Mouse (Mus musculus): Measurements from ENCODE around the gene Gm1110. TPM values are rescaled to one million over a fixed set of nuclear protein-coding genes. Genes with fewer than 3 reads are reported as not detected.
"Not testable (repeated sequence)": the region's sequence is repeated elsewhere in the genome, so short reads cannot be mapped to it uniquely, and the experiment has no call there.

Gm1110 gene
- 0.19 TPM in 1 of 2 replicates, not detected in the other for polyA plus RNA-seq (2012; rRNA removed)

DNA sequence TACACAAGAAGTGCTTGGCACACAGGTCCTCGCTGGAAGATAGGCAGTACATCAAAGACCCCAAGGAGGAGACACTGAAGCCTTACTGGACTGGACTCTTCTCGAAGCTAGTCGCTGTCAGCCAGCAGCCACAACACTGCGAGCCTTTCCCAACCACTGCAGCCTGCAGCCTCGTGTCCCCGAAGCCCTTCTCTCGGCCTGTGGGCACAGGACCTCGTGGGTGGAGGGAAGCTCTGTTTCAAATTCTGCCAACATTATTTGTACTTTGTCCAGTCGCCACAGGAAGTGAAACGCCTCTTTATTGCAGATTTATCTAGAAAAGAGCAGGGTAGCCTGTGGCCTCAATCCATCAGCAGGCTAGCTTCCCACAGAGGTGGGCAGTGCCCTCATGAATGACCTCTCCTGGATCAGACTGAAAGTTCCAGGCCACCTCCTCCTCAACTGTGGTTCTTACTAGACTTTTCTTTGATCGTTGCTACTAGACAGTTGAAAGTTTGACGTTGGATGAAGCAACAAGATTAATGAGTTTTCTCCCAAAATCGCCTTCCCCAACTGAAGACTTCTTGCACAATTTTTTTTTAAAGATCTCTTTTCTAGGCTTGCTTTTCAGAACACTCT, at the start of gene Gm1110:
Gene Gm1110, minus strand, starts transcription at position 203 of the 618 bp plus-strand sequence.
- TF ChIP-seq CTCF (IDR thresholded peaks at IDR 0.05; ENCODE audit: insufficient read depth, low read length) (no peak), POLR2A (IDR thresholded peaks at IDR 0.05; ENCODE audit: borderline replicate concordance, extremely low read depth, low read depth, low read length) (no peak)
- Histone ChIP-seq H3K4me1 (ENCODE audit: control insufficient read depth, insufficient read depth, low read length) (peaks cover 6% of the 10 kb centered on the region; the same call in 1 of the 2 replicates), H3K4me3 (replicated peaks; ENCODE audit: extremely low read depth, low read depth, low read length) (no peak within 1 kb of the TSS)
- WGBS, result 52% methylated on average over 13 of the region's 13 CpGs
- DNase-seq, result no peak

- TF ChIP-seq CTCF (IDR thresholded peaks at IDR 0.05; ENCODE audit: insufficient read depth, low read length), result no peak
- TF ChIP-seq POLR2A (IDR thresholded peaks at IDR 0.05; ENCODE audit: borderline replicate concordance, extremely low read depth, low read depth, low read length), result no peak
- Histone ChIP-seq H3K4me1 (ENCODE audit: control insufficient read depth, insufficient read depth, low read length) (no peaks in the 10 kb centered on the region), H3K4me3 (replicated peaks; ENCODE audit: extremely low read depth, low read depth, low read length) (no peak overlapping the region)
- no peak for DNase-seq
- WGBS, result 60% methylated on average over 2 of the region's 2 CpGs
These were observed 24.9 kb upstream of the Gm1110 start for GRCm38 (mm10) chr9:26947790-26948189.

DNA sequence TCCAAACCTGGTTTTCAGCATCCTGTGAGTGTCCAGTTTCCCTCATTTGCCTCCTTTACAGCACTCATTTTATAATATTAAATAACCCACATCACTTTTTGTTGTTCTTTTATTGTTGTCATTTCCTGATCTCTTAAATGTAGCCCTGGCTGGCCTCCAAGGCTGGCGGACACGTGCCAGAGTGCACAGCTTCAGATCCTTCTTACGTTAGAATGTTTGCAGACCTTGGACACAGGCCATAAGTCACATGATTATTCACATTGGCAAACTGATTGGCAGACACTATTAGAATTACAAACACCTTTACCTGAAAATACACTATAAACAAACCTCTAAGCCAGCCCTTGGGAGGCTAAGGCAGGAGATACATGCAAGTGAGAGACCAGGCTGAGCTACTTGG, 1.2 kb upstream of the Gm1110 start:
- no peak for TF ChIP-seq CTCF (IDR thresholded peaks at IDR 0.05; ENCODE audit: insufficient read depth, low read length)
- no peak for TF ChIP-seq POLR2A (IDR thresholded peaks at IDR 0.05; ENCODE audit: borderline replicate concordance, extremely low read depth, low read depth, low read length)
- Histone ChIP-seq H3K4me1 (ENCODE audit: control insufficient read depth, insufficient read depth, low read length) (peaks cover 6% of the 10 kb centered on the region; the same call in 1 of the 2 replicates), H3K4me3 (replicated peaks; ENCODE audit: extremely low read depth, low read depth, low read length) (no peak overlapping the region)
- peak; percentile 22 for DNase-seq
- 15% methylated on average over 3 of the region's 3 CpGs for WGBS

- no peak for TF ChIP-seq CTCF (IDR thresholded peaks at IDR 0.05; ENCODE audit: insufficient read depth, low read length)
- H3K4me1 ChIP-seq (ENCODE audit: control insufficient read depth, insufficient read depth, low read length), result peaks cover 6% of the 10 kb centered on the region; the same call in 1 of the 2 replicates
- WGBS, result 85% methylated on average over 2 of the region's 2 CpGs
- no peak for DNase-seq
- H3K4me3 ChIP-seq (replicated peaks; ENCODE audit: extremely low read depth, low read depth, low read length), result no peak overlapping the region
These were observed 3.1 kb downstream of the Gm1110 start for GRCm38 (mm10) chr9:26919778-26920177.

DNA sequence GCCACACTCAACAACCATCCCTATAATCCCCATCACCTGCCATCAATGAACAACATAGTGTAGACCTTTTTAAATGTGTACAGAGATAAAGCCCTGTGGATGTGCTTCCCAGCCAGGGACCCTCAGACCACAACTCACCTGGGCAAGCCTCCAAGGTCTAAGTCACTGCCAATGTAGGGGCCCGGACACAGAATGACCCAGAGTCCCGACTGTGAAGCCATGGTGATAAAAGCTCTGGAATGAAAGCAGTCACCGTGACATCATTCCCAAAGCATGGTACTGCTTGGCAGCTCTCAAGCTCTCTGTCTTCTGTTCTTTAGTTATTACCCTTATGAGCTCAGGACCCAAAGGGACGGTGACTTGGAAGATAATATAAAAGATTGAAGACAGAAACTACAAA, 9.8 kb downstream of the Gm1110 start:
- 76% methylated on average over 4 of the region's 4 CpGs for WGBS
- TF ChIP-seq CTCF (IDR thresholded peaks at IDR 0.05; ENCODE audit: insufficient read depth, low read length) (no peak), POLR2A (IDR thresholded peaks at IDR 0.05; ENCODE audit: borderline replicate concordance, extremely low read depth, low read depth, low read length) (no peak)
- Histone ChIP-seq H3K4me1 (ENCODE audit: control insufficient read depth, insufficient read depth, low read length) (no peaks in the 10 kb centered on the region), H3K4me3 (replicated peaks; ENCODE audit: extremely low read depth, low read depth, low read length) (no peak overlapping the region)
- no peak for DNase-seq

DNA sequence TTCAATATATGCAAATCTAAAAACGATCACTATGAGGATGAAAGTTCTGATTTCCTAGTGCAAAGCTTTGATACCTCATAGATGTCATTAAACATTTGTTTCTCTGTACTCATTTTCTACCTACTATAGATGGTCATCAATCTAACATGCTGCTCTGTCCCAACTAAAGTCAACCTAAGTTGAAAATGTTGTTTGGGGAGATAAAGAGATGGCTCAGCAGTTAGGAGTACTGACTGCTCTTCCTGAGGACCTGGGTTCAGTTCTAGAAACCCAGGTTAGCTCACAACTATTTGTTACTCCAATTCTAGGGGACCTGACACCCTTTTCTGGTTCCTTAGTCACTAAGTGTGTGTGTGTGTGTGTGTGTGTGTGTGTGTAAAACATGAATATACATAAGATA, 11.7 kb downstream of the Gm1110 start:
- 68% methylated on average over 1 of the region's 1 CpGs for WGBS
- no peaks in the 10 kb centered on the region for H3K4me1 ChIP-seq (ENCODE audit: control insufficient read depth, insufficient read depth, low read length)
- no peak overlapping the region for H3K4me3 ChIP-seq (replicated peaks; ENCODE audit: extremely low read depth, low read depth, low read length)
- TF ChIP-seq POLR2A (IDR thresholded peaks at IDR 0.05; ENCODE audit: borderline replicate concordance, extremely low read depth, low read depth, low read length), result no peak
- no peak for TF ChIP-seq CTCF (IDR thresholded peaks at IDR 0.05; ENCODE audit: insufficient read depth, low read length)
- no peak for DNase-seq

GRCm38 (mm10) chr9:26869856-26870255, 53.1 kb downstream of the Gm1110 start:
- DNase-seq; H3K4me3 ChIP-seq (replicated peaks; ENCODE audit: extremely low read depth, low read depth, low read length); H3K4me1 ChIP-seq (ENCODE audit: control insufficient read depth, insufficient read depth, low read length): not testable (repeated sequence)
- 75% methylated on average over 7 of the region's 7 CpGs for WGBS

DNA sequence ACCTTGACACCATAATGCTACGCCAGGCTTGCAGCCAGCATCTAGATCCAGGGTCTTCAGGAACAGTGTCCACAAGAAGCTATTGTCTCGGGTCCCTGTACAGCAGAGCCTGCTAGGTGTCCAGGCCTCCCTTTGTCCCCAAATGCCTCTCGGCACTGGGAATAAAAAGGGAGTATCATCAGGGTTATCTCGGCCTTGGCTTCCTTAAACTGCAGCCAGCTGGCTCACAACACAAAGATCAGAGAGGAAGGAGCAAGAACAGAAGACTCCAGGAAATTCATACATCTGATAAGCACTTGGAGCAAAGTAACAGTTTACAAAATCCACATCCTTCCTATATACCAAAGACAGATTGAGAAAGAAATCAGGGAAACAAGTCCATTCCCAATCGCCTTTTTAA, 62.2 kb downstream of the Gm1110 start, which contains the start of gene Glb1l3:
Gene Glb1l3, minus strand, starts transcription at position 140 of the 400 bp plus-strand sequence.
- WGBS, result 38% methylated on average over 5 of the region's 5 CpGs
- Histone ChIP-seq H3K4me3 (replicated peaks; ENCODE audit: extremely low read depth, low read depth, low read length) (no peak within 1 kb of the TSS), H3K4me1 (ENCODE audit: control insufficient read depth, insufficient read depth, low read length) (peaks cover 9% of the 10 kb centered on the region)
- TF ChIP-seq POLR2A (IDR thresholded peaks at IDR 0.05; ENCODE audit: borderline replicate concordance, extremely low read depth, low read depth, low read length) (peak; percentile 23; the same call in 1 of the 2 replicates), CTCF (IDR thresholded peaks at IDR 0.05; ENCODE audit: insufficient read depth, low read length) (no peak)
- DNase-seq, result peak; percentile 17

DNA sequence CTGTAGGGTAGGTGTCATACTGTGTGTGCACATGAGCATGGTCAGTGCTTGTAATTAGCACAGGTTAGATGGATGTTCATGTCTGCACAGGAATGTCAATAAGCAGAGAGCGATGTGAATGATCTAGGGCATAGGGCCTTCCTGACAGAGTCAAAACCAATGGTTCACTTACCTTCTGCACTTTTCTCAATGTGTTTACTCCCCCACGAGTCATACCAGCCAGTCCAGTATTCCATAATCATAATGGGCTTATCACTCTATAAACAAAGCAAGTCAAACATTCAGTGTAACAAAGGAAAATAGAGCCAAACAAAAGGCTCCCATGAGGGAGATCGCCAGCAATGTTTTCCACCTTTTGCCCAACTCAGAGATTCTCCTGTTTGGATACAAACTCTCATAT, 91.8 kb downstream of the Gm1110 start:
- WGBS, result 34% methylated on average over 3 of the region's 3 CpGs
- DNase-seq, result no peak
- Histone ChIP-seq H3K4me1 (ENCODE audit: control insufficient read depth, insufficient read depth, low read length) (peaks cover 9% of the 10 kb centered on the region), H3K4me3 (replicated peaks; ENCODE audit: extremely low read depth, low read depth, low read length) (no peak overlapping the region)
- no peak for TF ChIP-seq POLR2A (IDR thresholded peaks at IDR 0.05; ENCODE audit: borderline replicate concordance, extremely low read depth, low read depth, low read length)

Other genes starting within 250 kb of the Gm1110 start
- 0.15 TPM in 1 of 2 replicates, not detected in the other for gene B3gat1, start 189.4 kb downstream of the Gm1110 start, polyA plus RNA-seq (2012; rRNA removed)
- 20.5 and 30.1 TPM in 2 replicates for gene Glb1l2, start 116.6 kb downstream of the Gm1110 start, polyA plus RNA-seq (2012; rRNA removed)
- 4.8 and 6.4 TPM in 2 replicates for gene Glb1l3, start 62.2 kb downstream of the Gm1110 start, polyA plus RNA-seq (2012; rRNA removed)
- gene Acad8, start 76.5 kb upstream of the Gm1110 start, polyA plus RNA-seq (2012; rRNA removed), result 13.9 and 22.4 TPM in 2 replicates
- gene Thyn1, start 76.6 kb upstream of the Gm1110 start, polyA plus RNA-seq (2012; rRNA removed), result 4.3 and 6.7 TPM in 2 replicates
- 34.7 and 37.9 TPM in 2 replicates for gene Vps26b, start 107.0 kb upstream of the Gm1110 start, polyA plus RNA-seq (2012; rRNA removed)
- gene Ncapd3, start 107.1 kb upstream of the Gm1110 start, polyA plus RNA-seq (2012; rRNA removed), result 10.4 and 10.5 TPM in 2 replicates
- 7.9 and 10.7 TPM in 2 replicates for gene Jam3, start 232.3 kb upstream of the Gm1110 start, polyA plus RNA-seq (2012; rRNA removed)

All from lung, adult 2 months (tissue).